Mouse (Mus musculus) urinary bladder, adult 18-20 months (tissue): ENCODE data around the gene Zbtb46.
"Not testable (repeated sequence)": the region's sequence is repeated elsewhere in the genome, so short reads cannot be mapped to it uniquely, and the experiment has no call there.

Experiments used
- DNase-seq, 2 experiments: peaks; one replicate each; pipeline ENCODE4 v3.0.0; 2022; ENCODE audit warnings: low spot score in 2 of 2, mixed read lengths in 2 of 2

The Zbtb46 gene

DNA sequence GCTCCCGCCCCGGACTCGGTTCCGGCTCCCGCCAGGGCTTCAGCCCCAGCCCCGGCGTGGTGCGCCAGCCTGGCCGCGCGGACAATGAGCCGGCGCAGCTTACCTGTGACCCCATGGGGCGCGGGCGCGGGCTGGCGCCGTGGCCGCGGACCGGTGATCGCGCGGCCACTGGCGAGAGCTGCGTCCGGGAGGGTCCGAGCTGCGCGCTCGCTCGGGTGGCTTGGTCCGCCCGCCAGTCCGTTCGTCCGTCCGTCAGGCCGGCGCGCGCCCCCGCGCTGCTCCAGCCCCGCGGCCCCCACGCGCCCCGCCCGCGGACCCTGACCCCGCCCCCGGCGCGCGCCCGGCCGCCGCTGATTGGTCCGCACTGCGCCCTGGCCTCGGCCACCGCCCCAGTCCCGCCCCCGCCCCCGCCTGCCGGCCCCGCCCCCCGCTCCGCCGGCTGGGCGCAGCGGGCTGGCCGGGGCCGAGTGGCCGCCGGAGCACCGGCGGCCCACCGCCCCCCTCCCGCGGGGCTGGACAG lies at the start of gene Zbtb46:
Gene Zbtb46, minus strand, starts transcription at position 274 of the 520 bp plus-strand sequence.
- peak; percentile 72 to 82 for DNase-seq

GRCm38 (mm10) chr2:181498644-181499043 lies 39.4 kb upstream of the Zbtb46 start:
- DNase-seq = no peak

DNA sequence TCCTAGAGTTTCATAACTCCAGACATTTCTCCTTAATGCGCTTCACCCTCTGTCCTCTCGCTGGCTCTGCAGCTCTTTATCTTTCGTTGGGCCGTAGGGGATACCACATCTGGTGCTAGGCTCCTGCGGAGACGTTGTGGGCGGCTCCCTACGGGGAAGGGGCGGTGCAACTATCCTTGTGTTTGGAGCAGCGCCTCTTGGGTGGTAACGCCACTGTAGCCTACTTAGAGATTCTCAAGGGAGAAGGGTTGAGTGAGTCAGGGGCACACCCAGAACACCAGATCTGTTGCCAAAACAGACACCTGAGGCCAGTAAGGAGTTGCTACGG lies 38.3 kb upstream of the Zbtb46 start:
- peak; percentile 35 to 45 for DNase-seq

GRCm38 (mm10) chr2:181496831-181497547 lies 37.8 kb upstream of the Zbtb46 start, which contains the start of gene Tpd52l2:
Gene Tpd52l2 (plus strand): TSS chr2:181497142.
- peak; percentile 71 to 89 for DNase-seq

- peak in 1 of 2 experiments; percentile 28 for DNase-seq
Measured at GRCm38 (mm10) chr2:181496281-181496680, 37.1 kb upstream of the Zbtb46 start.

GRCm38 (mm10) chr2:181495845-181496244 lies 36.6 kb upstream of the Zbtb46 start:
- not testable (repeated sequence) for DNase-seq

DNA sequence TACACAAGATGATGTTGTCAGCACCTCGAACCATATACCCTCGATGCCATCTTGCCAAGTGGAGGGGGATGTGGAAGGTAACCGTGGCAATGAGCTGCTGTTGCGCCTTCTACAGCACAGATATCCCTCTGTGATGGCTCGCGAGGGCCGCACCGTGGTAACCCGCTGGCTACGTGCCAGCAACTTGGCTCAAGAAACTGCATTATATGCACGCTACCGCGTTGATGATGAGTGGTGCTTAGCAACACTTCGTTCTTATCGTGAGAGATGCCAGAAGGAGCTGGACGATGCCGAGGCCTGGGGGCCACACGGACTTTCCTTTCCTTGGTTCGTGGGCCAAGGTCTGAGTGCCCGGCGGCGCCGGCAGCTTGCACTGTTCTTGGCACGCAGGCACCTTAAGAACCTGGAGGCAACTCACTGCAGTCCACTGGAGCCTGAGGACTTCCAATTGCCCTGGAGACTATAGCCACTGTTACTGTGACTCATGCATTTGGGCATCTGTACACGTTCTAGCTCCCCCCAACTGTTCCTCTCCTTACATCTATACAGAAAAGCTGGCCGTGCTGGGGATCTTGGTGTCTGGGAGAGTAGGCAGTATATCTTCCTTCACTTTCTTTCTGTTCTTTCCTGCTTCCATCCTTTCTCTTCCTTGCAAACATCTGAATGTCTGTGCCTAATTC lies 35.2 kb upstream of the Zbtb46 start:
- no peak for DNase-seq

- DNase-seq = no peak
Measured at GRCm38 (mm10) chr2:181493156-181493927, 34.1 kb upstream of the Zbtb46 start, which contains the start of gene Abhd16b. Gene Abhd16b (plus strand): TSS chr2:181493206.

GRCm38 (mm10) chr2:181492206-181492605 lies 33.0 kb upstream of the Zbtb46 start:
- DNase-seq = no peak

- no peak for DNase-seq
Measured at GRCm38 (mm10) chr2:181491432-181492205, 32.4 kb upstream of the Zbtb46 start.

GRCm38 (mm10) chr2:181487338-181488277 lies 28.4 kb upstream of the Zbtb46 start:
- no peak for DNase-seq

- DNase-seq = no peak
Measured at GRCm38 (mm10) chr2:181485741-181486140, 26.5 kb upstream of the Zbtb46 start.

- no peak for DNase-seq
Measured at GRCm38 (mm10) chr2:181484456-181485233, 25.4 kb upstream of the Zbtb46 start.

- no peak for DNase-seq
Measured at GRCm38 (mm10) chr2:181483562-181484318, 24.5 kb upstream of the Zbtb46 start.

GRCm38 (mm10) chr2:181483120-181483519 lies 23.9 kb upstream of the Zbtb46 start:
- DNase-seq = no peak

DNA sequence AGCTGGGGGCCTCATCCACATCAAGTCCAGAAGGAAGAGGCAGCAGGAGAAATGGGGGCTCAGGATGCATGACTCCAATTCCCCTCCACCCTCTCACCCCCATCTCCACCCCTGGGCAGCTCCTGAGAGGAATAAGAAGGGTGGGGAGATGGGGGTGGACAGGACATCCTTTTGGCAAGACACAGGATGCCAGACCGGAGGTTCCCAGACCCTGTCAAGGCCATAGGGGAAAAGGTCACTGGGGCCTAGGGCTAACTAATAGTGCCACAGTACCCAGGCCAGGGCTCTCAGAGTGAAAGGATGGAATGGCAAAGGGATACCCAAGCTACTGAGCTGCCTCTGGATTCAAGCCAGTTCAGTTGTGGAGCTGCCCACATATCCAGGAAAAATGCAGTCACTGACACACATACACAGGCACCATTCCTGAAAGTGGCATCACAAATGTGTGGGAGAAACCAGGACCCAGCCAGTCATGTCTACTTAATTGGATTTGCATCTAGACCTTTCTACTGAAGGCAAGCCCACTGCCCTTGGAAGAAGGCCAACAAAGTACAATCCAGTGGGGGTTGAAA lies 13.1 kb upstream of the Zbtb46 start:
- no peak for DNase-seq

DNA sequence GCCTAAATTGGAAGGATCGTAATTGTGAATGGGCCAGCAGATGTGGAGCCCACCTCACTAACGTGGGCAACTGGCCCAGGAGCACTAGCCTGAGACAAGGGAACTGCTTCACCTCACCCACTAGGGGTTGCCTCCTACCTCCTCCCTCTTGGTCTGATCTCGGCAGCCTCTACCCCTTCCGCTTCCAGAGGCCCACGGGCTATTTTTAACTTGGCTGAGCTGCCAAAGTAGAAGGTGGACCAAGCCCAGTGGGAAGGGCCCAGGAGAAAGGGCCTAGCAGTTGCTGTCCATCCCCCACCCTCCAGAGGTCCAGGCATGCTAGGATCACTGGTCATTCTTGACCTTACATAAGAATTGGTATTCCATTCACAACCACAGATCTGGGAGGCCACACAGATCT lies 12.0 kb upstream of the Zbtb46 start:
- no peak for DNase-seq

GRCm38 (mm10) chr2:181470285-181470684 lies 11.1 kb upstream of the Zbtb46 start:
- no peak for DNase-seq
